Mouse (Mus musculus): Measurements from ENCODE around the gene Hddc3.

DNA sequence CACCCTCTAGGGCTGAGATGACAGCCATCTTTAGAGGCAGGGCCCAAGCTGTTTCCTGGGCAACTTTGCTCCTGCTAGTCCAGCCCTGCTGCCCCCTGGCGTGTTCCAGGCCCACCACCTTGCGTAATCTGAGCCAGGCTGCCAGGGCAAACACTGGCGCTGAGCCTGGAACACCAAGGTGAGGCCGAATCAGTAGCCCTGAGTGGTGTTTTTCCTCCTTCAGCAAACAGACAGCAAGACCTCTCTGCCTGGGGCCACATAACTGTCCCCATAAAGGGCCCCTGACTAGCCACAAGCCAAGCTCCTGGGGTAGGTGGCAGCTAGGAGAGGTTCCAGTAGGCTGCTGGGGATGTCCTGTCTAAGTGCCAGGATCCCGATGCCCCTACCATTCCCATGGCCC, 57.2 kb downstream of the Hddc3 start:
- TF ChIP-seq POLR2A (IDR thresholded peaks at IDR 0.05; ENCODE audit: borderline replicate concordance, insufficient read depth, low read length) (no peak), CTCF (IDR thresholded peaks at IDR 0.05; ENCODE audit: borderline replicate concordance, insufficient read depth, low read depth, low read length) (no peak)
